Mouse (Mus musculus): Measurements from ENCODE around the gene Gm17124. TPM values are rescaled to one million over a fixed set of nuclear protein-coding genes. Genes with fewer than 3 reads are reported as not detected.
"Not testable (repeated sequence)": the region's sequence is repeated elsewhere in the genome, so short reads cannot be mapped to it uniquely, and the experiment has no call there.

Gene Gm17124
- not detected for total RNA-seq (2022)

DNA sequence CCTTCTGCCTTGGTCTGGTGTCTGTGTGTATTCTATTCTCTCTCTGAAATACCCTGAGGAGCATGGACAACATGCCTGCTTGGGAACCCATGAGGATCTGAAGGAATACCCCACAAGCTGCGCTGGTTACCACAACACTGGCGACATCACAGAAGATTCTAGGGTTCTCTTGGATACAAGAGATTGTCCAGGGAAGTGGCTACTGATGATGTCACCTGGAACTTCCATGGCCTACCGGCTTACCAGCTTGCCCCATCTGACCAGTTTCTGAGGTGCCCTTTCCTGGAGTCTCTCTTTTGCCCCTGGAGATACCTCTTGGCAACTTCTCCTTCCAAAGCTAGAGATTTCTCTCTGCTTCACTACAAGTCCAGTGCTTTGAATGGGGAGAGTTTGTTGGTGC lies at the start of gene Gm17124:
TSS of gene Gm17124 (minus strand) at position 101 of the 400 bp plus-strand sequence.
- not testable (repeated sequence) for DNase-seq (ENCODE audit: low spot score in 2 of 2)

- not testable (repeated sequence) for DNase-seq (ENCODE audit: low spot score in 2 of 2)
Measured at GRCm38 (mm10) chr14:42641817-42642216, 42.1 kb upstream of the Gm17124 start, which contains the start of gene Gm3633. Gm3633 (minus strand) TSS chr14:42641917.

Small RNAs within 50 kb of the gene (microRNA-seq; reads per million reads assigned to microRNA genes)
- gene Gm23620 (0 reads per million in 2 experiments), gene Gm25228 (0 reads per million in 2 experiments)

Other genes with a start within 250 kb of the Gm17124 start
- not detected for gene Gm8005, start 160.2 kb downstream of the Gm17124 start, total RNA-seq (2022)
- gene Gm8011, start 136.0 kb downstream of the Gm17124 start, total RNA-seq (2022), result not detected
- gene Gm8020, start 97.5 kb downstream of the Gm17124 start, total RNA-seq (2022), result not detected
- gene Gm8024, start 75.6 kb downstream of the Gm17124 start, total RNA-seq (2022), result not detected
- not detected for gene Gm3633, start 42.0 kb upstream of the Gm17124 start, total RNA-seq (2022)
- not detected for gene Gm10378, start 56.1 kb upstream of the Gm17124 start, total RNA-seq (2022)
- gene Gm3015, start 168.9 kb upstream of the Gm17124 start, total RNA-seq (2022), result not detected
- not detected for gene Gm10377, start 198.1 kb upstream of the Gm17124 start, total RNA-seq (2022)